Mouse (Mus musculus): ENCODE results near the gene Fgd4.

GRCm38 (mm10) chr16:16438436-16438835, 161.9 kb downstream of the Fgd4 start:
- TF ChIP-seq POLR2A (IDR thresholded peaks at IDR 0.05; ENCODE audit: insufficient read depth, low read depth, low read length) (no peak), CTCF (IDR thresholded peaks at IDR 0.05; ENCODE audit: insufficient read depth, low read depth, low read length) (no peak)

Measured in olfactory bulb, adult 2 months (tissue).